Mouse (Mus musculus) midbrain, embryonic 16.5 days (tissue): ENCODE measurements around the gene Lyl1. TPM values are rescaled to one million over a fixed set of nuclear protein-coding genes. Genes with fewer than 3 reads are reported as not detected.

ENCODE experiments used
- ATAC-seq: fragments of 200-750 bp; cut with Nextera tagmentation; 2 replicates; pipeline ENCODE4 v1.8.0; 2017; ENCODE audit warnings: moderate TSS enrichment
- H3K27ac ChIP-seq: fragments of 300-500 bp; sonication (generic); 2 replicates; pipeline ENCODE4 v1.5.1; 2014; ENCODE audit warnings: mild to moderate bottlenecking, low read length, mixed read lengths
- H3K27me3 ChIP-seq: fragments of 300-500 bp; sonication (generic); 2 replicates; pipeline ENCODE4 v1.6.1; 2014; ENCODE audit warnings: low read depth, low read length, mixed read lengths; ENCODE audit not compliant: control insufficient read depth, insufficient read depth
- H3K36me3 ChIP-seq: fragments of 300-500 bp; sonication (generic); 2 replicates; pipeline ENCODE4 v1.6.1; 2014; ENCODE audit warnings: mild to moderate bottlenecking, low read length, moderate library complexity, mixed read lengths; ENCODE audit not compliant: control insufficient read depth, insufficient read depth
- H3K4me1 ChIP-seq: fragments of 300-500 bp; sonication (generic); 2 replicates; pipeline ENCODE4 v1.6.1; 2014; ENCODE audit warnings: mild to moderate bottlenecking, low read length, mixed read lengths; ENCODE audit not compliant: control insufficient read depth, insufficient read depth
- H3K4me2 ChIP-seq: fragments of 300-500 bp; sonication (generic); 2 replicates; pipeline ENCODE4 v1.6.1; 2014; ENCODE audit warnings: mild to moderate bottlenecking, low read length, mixed read lengths
- H3K4me3 ChIP-seq: fragments of 300-500 bp; sonication (generic); 2 replicates; pipeline ENCODE4 v1.5.1; 2014; ENCODE audit warnings: low read depth, mild to moderate bottlenecking, low read length, moderate library complexity, mixed read lengths
- H3K9ac ChIP-seq: fragments of 300-500 bp; sonication (generic); 2 replicates; pipeline ENCODE4 v1.6.1; 2014; ENCODE audit warnings: low read depth, low read length, mixed read lengths
- H3K9me3 ChIP-seq: fragments of 300-500 bp; sonication (generic); replicated peaks from 2 replicates; pipeline ENCODE4 v1.6.1; 2014; ENCODE audit warnings: mild to moderate bottlenecking, low read length, mixed read lengths; ENCODE audit not compliant: control insufficient read depth, poor library complexity, severe bottlenecking
- WGBS: fragments of 180-500 bp; shearing (Covaris S2); extraction: QIAGEN DNeasy Blood & Tissue Kit; methylation state at CpG from one replicate; pipeline ENCODE4 v1.1.7; 2014; 5-methylcytosine and 5-hydroxymethylcytosine counted together
- polyA plus RNA-seq: library from polyadenylated mRNA; unstranded; fragments of >200 nt; fragmentation: Nextera tagmentation; extraction: Ambion mirVana; gene quantifications from 2 replicates; pipeline ENCODE4 v1.2.1, GENCODE M21; 2015

Gene Lyl1
- polyA plus RNA-seq, 1 experiment from 2014 or later, result 3.1 TPM

DNA sequence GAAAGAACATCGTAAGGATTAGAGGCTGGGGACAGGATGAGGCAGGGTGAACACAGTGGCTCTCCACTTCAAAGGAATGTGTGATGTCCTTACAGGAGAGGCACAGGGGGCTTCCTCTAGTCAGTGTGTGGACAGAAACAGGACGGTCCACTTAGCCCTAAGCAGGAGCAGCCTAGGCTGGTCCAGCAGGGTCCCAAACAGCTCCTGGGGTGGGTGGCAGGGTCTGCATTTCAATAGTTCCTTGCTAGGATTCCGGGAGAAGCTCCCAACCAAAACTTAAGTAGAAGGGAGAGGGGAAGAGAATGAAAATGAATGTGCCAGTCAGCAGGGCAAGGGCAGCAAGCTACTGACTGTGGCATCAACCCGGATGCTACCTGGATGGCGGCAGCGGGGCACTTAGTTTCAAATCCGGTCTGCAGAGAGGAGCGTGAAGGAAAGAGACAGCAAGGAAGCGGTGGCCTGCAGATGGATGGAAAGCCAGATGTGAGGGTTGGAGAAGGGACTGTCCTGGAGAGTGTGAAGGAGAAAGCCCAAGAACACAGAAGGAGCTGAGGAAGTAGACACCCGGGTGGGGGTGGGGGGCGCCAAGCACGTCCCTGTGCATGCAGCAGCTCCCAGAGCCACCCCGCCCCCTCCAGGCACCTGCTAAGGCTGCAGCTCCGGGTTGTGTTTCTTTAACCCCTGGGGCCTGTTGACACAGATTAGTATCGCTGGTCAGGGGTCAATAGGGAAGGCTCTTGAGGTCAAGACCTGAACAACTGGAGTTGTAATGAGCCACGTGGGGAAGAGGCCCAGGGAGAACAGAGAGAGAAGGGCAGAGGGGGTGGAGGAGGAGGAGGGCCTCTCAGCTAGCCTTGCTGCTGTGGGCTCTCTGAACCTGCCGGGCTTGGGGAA lies 44.0 kb downstream of the Lyl1 start:
- no peak overlapping the region for H3K4me2 ChIP-seq
- ATAC-seq, result no peak
- no peak overlapping the region for H3K4me3 ChIP-seq
- H3K36me3 ChIP-seq, result no peaks in the 10 kb centered on the region
- H3K4me1 ChIP-seq, result peaks cover 39% of the 10 kb centered on the region
- H3K9ac ChIP-seq, result no peak overlapping the region
- 9% methylated on average over 17 of the region's 17 CpGs for WGBS
- peak overlapping the region; percentile 59; the same call in 1 of the 2 replicates for H3K27ac ChIP-seq
- peaks cover 51% of the 10 kb centered on the region for H3K27me3 ChIP-seq
- H3K9me3 ChIP-seq, result no peaks in the 10 kb centered on the region

DNA sequence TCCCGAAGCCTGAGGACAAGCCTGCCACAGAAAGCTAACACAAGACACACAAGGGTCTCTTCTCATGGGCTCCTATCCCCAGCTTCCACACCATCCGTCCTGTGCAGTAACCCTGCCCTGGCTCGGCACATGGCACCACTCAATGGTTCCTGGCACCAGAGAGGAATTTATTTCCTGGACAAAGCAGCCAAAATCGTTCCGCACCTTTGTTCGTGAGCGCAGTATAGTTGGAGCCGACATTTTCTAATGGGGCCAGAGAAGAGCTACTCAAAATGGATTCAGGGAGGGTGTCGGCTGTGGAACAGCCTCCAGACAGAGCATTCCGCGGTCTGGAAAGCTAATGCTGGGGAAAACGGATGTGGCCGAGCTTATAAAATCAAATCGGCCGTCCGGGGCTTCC lies 48.3 kb downstream of the Lyl1 start:
- no peak overlapping the region for H3K4me3 ChIP-seq
- peak overlapping the region; percentile 41; the same call in 1 of the 2 replicates for H3K27ac ChIP-seq
- H3K36me3 ChIP-seq, result no peaks in the 10 kb centered on the region
- 62% methylated on average over 16 of the region's 16 CpGs for WGBS
- no peak overlapping the region for H3K4me2 ChIP-seq
- H3K4me1 ChIP-seq, result peaks cover 12% of the 10 kb centered on the region
- no peaks in the 10 kb centered on the region for H3K9me3 ChIP-seq
- ATAC-seq, result 0 out of 2 replicates have a peak, but pooled peaks have one; percentile 38
- no peak overlapping the region; the same call in 1 of the 2 replicates for H3K9ac ChIP-seq
- H3K27me3 ChIP-seq, result peaks cover 30% of the 10 kb centered on the region

DNA sequence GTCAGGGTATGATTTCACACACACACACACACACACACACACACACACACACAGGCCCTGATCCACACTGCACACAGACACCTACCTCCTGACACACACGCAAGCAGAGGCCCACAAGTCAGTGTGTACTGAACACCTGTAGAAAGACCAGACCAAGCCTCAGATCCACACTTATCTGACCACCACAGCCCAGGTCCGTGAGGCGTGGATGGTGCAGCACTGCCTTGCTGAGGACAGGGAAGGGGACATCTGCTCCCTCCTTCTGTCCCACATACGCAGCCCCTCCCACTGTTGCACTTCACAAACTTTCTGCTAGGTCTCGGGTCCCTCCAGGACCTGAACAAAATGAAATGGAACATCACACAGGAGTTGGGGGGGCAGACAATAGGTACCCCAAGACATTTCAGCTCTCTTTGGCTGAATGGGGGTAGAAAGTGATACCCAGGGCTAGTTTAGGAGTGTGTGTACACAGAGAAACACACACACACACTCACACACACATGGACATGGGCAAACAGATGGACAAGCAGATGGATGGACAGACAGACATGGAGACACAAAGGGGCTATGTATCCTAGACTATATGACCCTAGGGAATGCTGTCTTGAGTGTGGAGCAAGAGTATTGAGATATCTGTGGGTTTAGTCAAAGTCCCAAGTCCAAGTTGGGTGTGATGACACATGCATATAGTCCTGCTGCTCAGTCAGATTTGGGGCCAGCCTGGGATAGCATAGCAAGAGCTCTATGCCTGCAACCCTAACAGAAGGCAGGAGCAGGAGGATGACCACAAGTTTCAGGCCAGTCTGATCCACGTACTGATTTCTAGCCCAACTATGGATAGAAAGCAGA lies 51.7 kb downstream of the Lyl1 start:
- ATAC-seq, result no peak
- peaks cover 14% of the 10 kb centered on the region for H3K27me3 ChIP-seq

More for the DNA sequence above, 51.7 kb downstream of the Lyl1 start:
- Histone ChIP-seq H3K4me1 (no peaks in the 10 kb centered on the region; the same call in 1 of the 2 replicates), H3K36me3 (no peaks in the 10 kb centered on the region), H3K4me2 (no peak overlapping the region), H3K27ac (no peak overlapping the region), H3K4me3 (no peak overlapping the region), H3K9me3 (no peaks in the 10 kb centered on the region), H3K9ac (no peak overlapping the region)
- WGBS, result 86% methylated on average over 6 of the region's 6 CpGs

Other genes with a start within 250 kb of the Lyl1 start
- gene Ier2, start 38.6 kb upstream of the Lyl1 start, polyA plus RNA-seq, result 13.0 and 16.3 TPM in 2 replicates
- gene Trmt1, start 15.2 kb upstream of the Lyl1 start, polyA plus RNA-seq, result 59.0 and 68.1 TPM in 2 replicates
- 13.0 and 14.2 TPM in 2 replicates for gene Nacc1, start 13.6 kb upstream of the Lyl1 start, polyA plus RNA-seq
- gene G430095P16Rik, start 21.6 kb downstream of the Lyl1 start, polyA plus RNA-seq, result 0.80 and 1.1 TPM in 2 replicates
- 44.1 and 55.4 TPM in 2 replicates for gene Nfix, start 98.9 kb downstream of the Lyl1 start, polyA plus RNA-seq
- gene Dand5, start 121.4 kb downstream of the Lyl1 start, polyA plus RNA-seq, result 11.7 and 12.4 TPM in 2 replicates
- gene Gadd45gip1, start 130.1 kb downstream of the Lyl1 start, polyA plus RNA-seq, result 35.0 and 37.4 TPM in 2 replicates
- 80.7 and 85.6 TPM in 2 replicates for gene Rad23a, start 139.2 kb downstream of the Lyl1 start, polyA plus RNA-seq
- gene Calr, start 145.5 kb downstream of the Lyl1 start, polyA plus RNA-seq, result 662 and 691 TPM in 2 replicates
- 108 and 113 TPM in 2 replicates for gene Farsa, start 155.5 kb downstream of the Lyl1 start, polyA plus RNA-seq
- gene Syce2, start 170.7 kb downstream of the Lyl1 start, polyA plus RNA-seq, result 27.7 and 33.2 TPM in 2 replicates
- 33.4 and 36.9 TPM in 2 replicates for gene Gcdh, start 192.5 kb downstream of the Lyl1 start, polyA plus RNA-seq
- 0.28 and 0.98 TPM in 2 replicates for gene Klf1, start 200.5 kb downstream of the Lyl1 start, polyA plus RNA-seq
- gene Dnase2a, start 207.1 kb downstream of the Lyl1 start, polyA plus RNA-seq, result 5.0 and 6.1 TPM in 2 replicates
- gene Mast1, start 235.9 kb downstream of the Lyl1 start, polyA plus RNA-seq, result 85.7 and 86.1 TPM in 2 replicates
- gene Rtbdn, start 245.5 kb downstream of the Lyl1 start, polyA plus RNA-seq, result 2.8 and 3.3 TPM in 2 replicates